Mouse (Mus musculus) MEL (cell line): ENCODE measurements at regions not wholly inside any gene's neighbourhood (a gene's known extent, or its start where the extent isn't known, plus 50 kb on each side); places are given as distances from the start of the nearest gene placed in this dataset.

ENCODE experiments used
- DNase-seq: peaks from one replicate; pipeline ENCODE4 v3.0.0; 2011; ENCODE audit warnings: low read depth, low spot score
- H3K27ac ChIP-seq: 2 replicates; pipeline ENCODE4 v1.5.1; 2012; ENCODE audit warnings: low read depth, mild to moderate bottlenecking, control low read depth, low read length, moderate library complexity; ENCODE audit not compliant: control insufficient read depth
- H3K27me3 ChIP-seq, 2 experiments: fragments of 150-350 bp in 1 of 2; sonication (generic) in 1 of 2; 2 replicates each; pipeline ENCODE4 v1.6.1; 2012; ENCODE audit warnings: low read length in 2 of 2, mild to moderate bottlenecking in 2 of 2, improper control_type of control experiment in 1 of 2, moderate library complexity in 1 of 2; ENCODE audit not compliant: insufficient read depth in 2 of 2, control insufficient read depth in 1 of 2
- H3K36me3 ChIP-seq, 2 experiments: 2 replicates each; pipeline ENCODE4 v1.6.1; 2012 to 2014; ENCODE audit warnings: low read length in 2 of 2, improper control_type of control experiment in 1 of 2, inconsistent platforms in 1 of 2, mild to moderate bottlenecking in 1 of 2; ENCODE audit not compliant: insufficient read depth in 2 of 2, control insufficient read depth in 1 of 2
- H3K4me1 ChIP-seq, 2 experiments: fragments of 150-350 bp in 1 of 2; sonication (generic) in 1 of 2; 2 replicates each; pipeline ENCODE4 v1.6.1; 2012; ENCODE audit warnings: low read length in 2 of 2, improper control_type of control experiment in 1 of 2, mild to moderate bottlenecking in 1 of 2; ENCODE audit not compliant: insufficient read depth in 2 of 2, control insufficient read depth in 1 of 2
- H3K4me3 ChIP-seq, 2 experiments: fragments of 150-350 bp in 1 of 2; sonication (generic) in 1 of 2; 2 replicates each; pipeline ENCODE4 v1.5.1; 2012; ENCODE audit warnings: low read depth in 2 of 2, low read length in 2 of 2, mild to moderate bottlenecking in 2 of 2, moderate library complexity in 2 of 2, control low read depth in 1 of 2, improper control_type of control experiment in 1 of 2; ENCODE audit not compliant: control insufficient read depth in 1 of 2, insufficient read depth in 1 of 2
- H3K79me2 ChIP-seq: 2 replicates; pipeline ENCODE4 v1.6.1; 2012; ENCODE audit warnings: mild to moderate bottlenecking, low read length, moderate library complexity; ENCODE audit not compliant: control insufficient read depth, poor library complexity, insufficient read depth
- H3K9ac ChIP-seq: 2 replicates; pipeline ENCODE4 v1.6.1; 2012; ENCODE audit warnings: low read depth, mild to moderate bottlenecking, control low read depth, low read length, moderate library complexity; ENCODE audit not compliant: control insufficient read depth, poor library complexity, severe bottlenecking
- H3K9me3 ChIP-seq: fragments of 150-350 bp; sonication (generic); replicated peaks from 2 replicates; pipeline ENCODE4 v1.6.1; 2012; ENCODE audit warnings: mild to moderate bottlenecking, low read length, improper control_type of control experiment, moderate library complexity; ENCODE audit not compliant: insufficient read depth
- BHLHE40 ChIP-seq: IDR thresholded peaks from 2 replicates; pipeline ENCODE4 v1.6.1; 2012; ENCODE audit warnings: low read depth, mild to moderate bottlenecking, inconsistent platforms, low read length, improper control_type of control experiment, borderline replicate concordance
- CHD1 ChIP-seq: IDR thresholded peaks from 2 replicates; pipeline ENCODE4 v1.6.1; 2012; ENCODE audit warnings: low read depth, mild to moderate bottlenecking, inconsistent platforms, low read length, improper control_type of control experiment
- CTCF ChIP-seq, 3 experiments: IDR thresholded peaks in 2 of 3; conservative IDR thresholded peaks in 1 of 3; 2 replicates each; pipeline ENCODE4 v1.5.1; 2011 to 2012; ENCODE audit warnings: low read length in 3 of 3, low read depth in 2 of 3, mild to moderate bottlenecking in 2 of 3, improper control_type of control experiment in 1 of 3, inconsistent platforms in 1 of 3, mixed read lengths in 1 of 3, moderate library complexity in 1 of 3; ENCODE audit not compliant: control insufficient read depth in 1 of 3, insufficient read depth in 1 of 3, poor library complexity in 1 of 3, severe bottlenecking in 1 of 3
- E2F4 ChIP-seq: IDR thresholded peaks from 2 replicates; pipeline ENCODE4 v1.6.1; 2011; ENCODE audit warnings: low read depth, low read length, improper control_type of control experiment, borderline replicate concordance
- ELF1 ChIP-seq: IDR thresholded peaks from 2 replicates; pipeline ENCODE4 v1.6.1; 2014; ENCODE audit warnings: low read depth, mild to moderate bottlenecking, inconsistent platforms, low read length, improper control_type of control experiment, moderate library complexity
- EP300 ChIP-seq, 2 experiments: IDR thresholded peaks; 2 replicates each; pipeline ENCODE4 v1.6.1; 2011; ENCODE audit warnings: improper control_type of control experiment in 2 of 2, low read length in 2 of 2, low read depth in 1 of 2, mild to moderate bottlenecking in 1 of 2
- ETS1 ChIP-seq: IDR thresholded peaks from 2 replicates; pipeline ENCODE4 v1.6.1; 2012; ENCODE audit warnings: low read depth, mild to moderate bottlenecking, inconsistent platforms, low read length, improper control_type of control experiment, moderate library complexity
- GABPA ChIP-seq: IDR thresholded peaks from 2 replicates; pipeline ENCODE4 v1.6.1; 2012; ENCODE audit warnings: low read depth, mild to moderate bottlenecking, inconsistent platforms, low read length, improper control_type of control experiment, moderate library complexity
- GATA1 ChIP-seq: IDR thresholded peaks from 2 replicates; pipeline ENCODE4 v1.6.1; 2011; ENCODE audit warnings: low read depth, low read length, improper control_type of control experiment
- HCFC1 ChIP-seq: IDR thresholded peaks from 2 replicates; pipeline ENCODE4 v1.6.1; 2012; ENCODE audit warnings: low read depth, mild to moderate bottlenecking, inconsistent platforms, low read length, improper control_type of control experiment, moderate library complexity
- JUND ChIP-seq: IDR thresholded peaks from 2 replicates; pipeline ENCODE4 v1.6.1; 2011; ENCODE audit warnings: low read depth, mild to moderate bottlenecking, improper control_type of control experiment, low read length
- KAT2A ChIP-seq: conservative IDR thresholded peaks from 2 replicates; pipeline ENCODE4 v1.6.1; 2012; ENCODE audit warnings: low read depth, low read length, improper control_type of control experiment, inconsistent platforms
- MAFK ChIP-seq: IDR thresholded peaks from 2 replicates; pipeline ENCODE4 v1.6.1; 2011; ENCODE audit warnings: low read depth, mild to moderate bottlenecking, low read length, improper control_type of control experiment, borderline replicate concordance
- MAX ChIP-seq: IDR thresholded peaks from 2 replicates; pipeline ENCODE4 v1.6.1; 2011; ENCODE audit warnings: low read length, improper control_type of control experiment
- MAZ ChIP-seq: IDR thresholded peaks from 2 replicates; pipeline ENCODE4 v1.6.1; 2012; ENCODE audit warnings: low read depth, mild to moderate bottlenecking, inconsistent platforms, low read length, improper control_type of control experiment
- MEF2A ChIP-seq: IDR thresholded peaks from 2 replicates; pipeline ENCODE4 v1.6.1; 2014; ENCODE audit warnings: low read depth, mild to moderate bottlenecking, inconsistent platforms, low read length, improper control_type of control experiment; ENCODE audit not compliant: poor library complexity, insufficient replicate concordance, severe bottlenecking; ENCODE audit errors: extremely low read depth
- MXI1 ChIP-seq: IDR thresholded peaks from 2 replicates; pipeline ENCODE4 v1.6.1; 2011; ENCODE audit warnings: mild to moderate bottlenecking, low read depth, low read length, improper control_type of control experiment
- MYC ChIP-seq: IDR thresholded peaks from 2 replicates; pipeline ENCODE4 v1.6.1; 2011; ENCODE audit warnings: low read depth, mild to moderate bottlenecking, low read length, improper control_type of control experiment, moderate library complexity
- NRF1 ChIP-seq: IDR thresholded peaks from 2 replicates; pipeline ENCODE4 v1.6.1; 2014; ENCODE audit warnings: low read depth, mild to moderate bottlenecking, inconsistent platforms, low read length, improper control_type of control experiment, moderate library complexity; ENCODE audit not compliant: poor library complexity, insufficient read depth, severe bottlenecking
- POLR2A ChIP-seq, 2 experiments: IDR thresholded peaks; 2 replicates each; pipeline ENCODE4 v1.6.1; 2011 to 2012; ENCODE audit warnings: low read length in 2 of 2, mild to moderate bottlenecking in 2 of 2, control low read depth in 1 of 2, improper control_type of control experiment in 1 of 2, low read depth in 1 of 2, moderate library complexity in 1 of 2; ENCODE audit not compliant: control insufficient read depth in 1 of 2, insufficient read depth in 1 of 2, poor library complexity in 1 of 2
- POLR2AphosphoS2 ChIP-seq: IDR thresholded peaks from 2 replicates; pipeline ENCODE4 v1.6.1; 2011; ENCODE audit warnings: low read length, improper control_type of control experiment
- POLR2AphosphoS5 ChIP-seq: IDR thresholded peaks from 2 replicates; pipeline ENCODE4 v1.6.1; 2012; ENCODE audit warnings: low read depth, borderline replicate concordance, mild to moderate bottlenecking, inconsistent platforms, low read length, moderate library complexity, mixed read lengths
- RAD21 ChIP-seq: IDR thresholded peaks from 2 replicates; pipeline ENCODE4 v1.6.1; 2011; ENCODE audit warnings: mild to moderate bottlenecking, low read depth, low read length, improper control_type of control experiment
- SMC3 ChIP-seq: IDR thresholded peaks from 2 replicates; pipeline ENCODE4 v1.6.1; 2011; ENCODE audit warnings: low read depth, low read length, improper control_type of control experiment
- UBTF ChIP-seq: IDR thresholded peaks from 2 replicates; pipeline ENCODE4 v1.6.1; 2012; ENCODE audit warnings: low read depth, mild to moderate bottlenecking, inconsistent platforms, low read length, improper control_type of control experiment, moderate library complexity, borderline replicate concordance; ENCODE audit not compliant: insufficient read depth
- ZC3H11A ChIP-seq: IDR thresholded peaks from 2 replicates; pipeline ENCODE4 v1.6.1; 2012; ENCODE audit warnings: low read depth, mild to moderate bottlenecking, inconsistent platforms, low read length, improper control_type of control experiment
- ZMIZ1 ChIP-seq: IDR thresholded peaks from 2 replicates; pipeline ENCODE4 v1.6.1; 2012; ENCODE audit warnings: low read depth, mild to moderate bottlenecking, inconsistent platforms, low read length, improper control_type of control experiment, moderate library complexity

DNA sequence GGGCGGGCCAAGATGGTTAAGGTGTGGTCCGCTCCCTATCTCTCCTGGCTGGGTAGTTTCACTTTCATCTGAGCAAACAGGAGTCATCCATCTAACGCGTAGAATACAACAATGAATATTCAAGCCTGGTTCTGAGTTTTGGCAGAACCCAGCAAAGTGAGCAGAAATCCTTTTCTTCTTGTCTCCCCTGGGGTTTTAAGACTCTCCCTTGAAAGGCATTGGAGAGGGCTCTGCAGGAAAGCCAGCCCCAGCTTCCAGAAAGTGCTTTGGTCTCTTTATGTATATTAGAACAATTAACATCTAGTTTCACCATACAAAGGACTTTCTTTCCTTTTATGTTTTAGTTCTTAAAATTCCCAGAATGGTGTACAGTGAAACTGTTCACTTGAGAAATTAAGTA, 458.5 kb upstream of the Gm765 start:
- H3K27ac ChIP-seq, result no peak overlapping the region
- H3K27me3 ChIP-seq, result no peaks in the 10 kb centered on the region
- no peak for TF ChIP-seq POLR2AphosphoS2
- no peak for TF ChIP-seq GABPA
- TF ChIP-seq POLR2AphosphoS5, result no peak
- TF ChIP-seq E2F4, result no peak
- no peak for TF ChIP-seq GATA1
- TF ChIP-seq MAFK, result no peak
- no peak for TF ChIP-seq ZC3H11A
- TF ChIP-seq ZMIZ1, result no peak
- no peak for TF ChIP-seq ETS1
- TF ChIP-seq CHD1, result no peak
- no peak for TF ChIP-seq MEF2A
- TF ChIP-seq KAT2A, result no peak
- TF ChIP-seq MAZ, result no peak
- TF ChIP-seq EP300 (IDR thresholded peaks at IDR 0.05; ENCODE audit: low read depth in 1 of 2, low read length in 2 of 2), result no peak
- no peak for TF ChIP-seq MAX
- no peak for TF ChIP-seq JUND
- no peak for TF ChIP-seq CTCF (IDR thresholded peaks at IDR 0.05 in 2 of 3, conservative IDR thresholded peaks at IDR 0.05 in 1 of 3; ENCODE audit: control insufficient read depth in 1 of 3, insufficient read depth in 1 of 3, low read depth in 2 of 3, low read length in 3 of 3, poor library complexity in 1 of 3, severe bottlenecking in 1 of 3)
- no peak for TF ChIP-seq SMC3
- TF ChIP-seq HCFC1, result no peak
- DNase-seq, result no peak
- H3K9me3 ChIP-seq, result no peaks in the 10 kb centered on the region
- no peaks in the 10 kb centered on the region for H3K4me1 ChIP-seq
- no peak overlapping the region for H3K4me3 ChIP-seq
- no peaks in the 10 kb centered on the region for H3K36me3 ChIP-seq
- no peaks in the 10 kb centered on the region for H3K79me2 ChIP-seq
- H3K9ac ChIP-seq, result no peak overlapping the region

DNA sequence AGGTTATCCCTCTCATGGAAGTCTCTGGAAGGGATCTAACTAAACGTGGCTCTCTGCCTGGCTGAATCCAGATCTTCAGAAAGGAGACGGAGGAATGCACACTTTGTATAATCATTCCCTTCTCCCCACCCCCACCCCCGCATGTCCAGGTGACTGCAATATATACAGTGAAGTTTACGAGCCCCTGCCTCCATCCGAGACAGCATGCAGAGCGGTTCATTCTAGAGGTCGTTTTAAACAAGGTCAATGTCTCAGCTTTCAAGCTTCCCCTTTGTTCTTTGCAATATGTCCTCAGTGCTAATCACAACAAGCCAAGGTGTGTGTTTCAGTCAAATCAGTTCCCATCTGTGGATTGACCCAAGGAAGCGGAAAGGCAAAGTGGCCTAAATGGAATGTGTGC, 457.5 kb upstream of the Gm765 start:
- Histone ChIP-seq H3K9me3 (no peaks in the 10 kb centered on the region), H3K79me2 (no peaks in the 10 kb centered on the region), H3K36me3 (no peaks in the 10 kb centered on the region), H3K27me3 (no peaks in the 10 kb centered on the region), H3K4me3 (no peak overlapping the region), H3K9ac (no peak overlapping the region), H3K27ac (no peak overlapping the region), H3K4me1 (no peaks in the 10 kb centered on the region)
- DNase-seq, result no peak
- no peak for TF ChIP-seq BHLHE40
- TF ChIP-seq MYC, result no peak
- no peak for TF ChIP-seq RAD21
- no peak for TF ChIP-seq UBTF
- TF ChIP-seq CHD1, result no peak
- no peak for TF ChIP-seq GABPA
- TF ChIP-seq KAT2A, result no peak
- no peak for TF ChIP-seq MXI1
- no peak for TF ChIP-seq MAFK
- no peak for TF ChIP-seq POLR2A (IDR thresholded peaks at IDR 0.05; ENCODE audit: control insufficient read depth in 1 of 2, insufficient read depth in 1 of 2, low read depth in 1 of 2, low read length in 2 of 2, poor library complexity in 1 of 2)
- no peak for TF ChIP-seq ELF1
- no peak for TF ChIP-seq NRF1
- no peak for TF ChIP-seq HCFC1
- TF ChIP-seq ZMIZ1, result no peak
